Mouse (Mus musculus): ENCODE measurements at regions not wholly inside any gene's neighbourhood (a gene's known extent, or its start where the extent isn't known, plus 50 kb on each side); places are given as distances from the start of the nearest gene placed in this dataset.
"Not testable (repeated sequence)": the region's sequence is repeated elsewhere in the genome, so short reads cannot be mapped to it uniquely, and the experiment has no call there.

DNA sequence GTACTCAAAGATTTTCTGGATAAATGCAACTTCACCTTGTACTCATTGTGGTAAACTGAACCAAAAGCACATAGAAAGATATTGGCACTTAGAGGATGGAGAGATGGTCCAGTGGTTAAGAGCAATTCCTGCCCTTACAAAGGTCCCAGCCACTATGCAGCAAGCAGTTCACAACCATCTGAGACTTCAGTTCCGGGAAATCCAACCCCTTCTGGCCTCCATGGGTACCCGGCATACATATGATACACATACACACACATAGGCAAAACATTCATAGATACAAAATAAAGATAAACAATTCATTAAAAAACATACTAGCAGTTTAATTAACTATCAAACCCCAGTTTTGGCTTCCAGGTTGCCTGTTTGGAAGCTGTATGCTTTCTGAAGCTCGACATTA lies 189.5 kb upstream of the Tmem45b start:
- no peak for DNase-seq (ENCODE audit: low spot score in 2 of 2)

DNA sequence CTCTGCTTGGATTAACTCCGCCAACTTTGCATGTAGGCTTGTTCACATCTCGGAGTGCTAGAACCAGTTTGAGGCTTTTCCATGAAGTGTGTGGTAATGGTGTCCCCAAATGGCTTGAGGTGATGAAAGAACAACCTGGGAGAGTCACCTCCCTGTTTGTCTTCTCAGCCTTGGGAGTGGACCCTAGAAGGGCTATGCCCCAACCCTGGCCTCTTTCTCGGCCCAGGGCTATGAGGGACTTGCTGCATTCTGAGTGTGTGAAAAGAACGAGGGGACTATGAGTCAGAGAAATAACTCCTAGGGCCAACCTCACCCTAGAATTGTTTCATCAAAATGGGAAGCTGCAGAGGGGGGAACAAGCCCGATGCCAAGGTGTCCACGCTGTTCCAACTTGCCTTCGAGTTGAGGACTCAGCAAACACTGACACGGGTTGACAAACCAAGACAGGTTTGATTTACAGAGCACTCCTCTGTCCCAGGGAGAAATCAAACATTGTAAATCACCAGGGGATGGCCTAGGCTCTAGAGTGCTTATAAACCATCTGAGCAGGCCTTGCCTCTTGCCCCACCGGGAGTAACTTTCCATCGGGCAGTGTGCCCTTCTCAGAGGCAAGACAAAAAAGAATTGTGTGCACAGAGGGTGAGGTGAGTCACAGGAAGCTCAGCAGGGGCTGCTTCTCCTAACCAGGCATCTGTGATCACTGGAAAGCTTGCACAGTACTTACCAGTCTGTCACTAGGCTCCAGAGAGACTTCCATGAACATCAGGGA lies 186.3 kb upstream of the Tmem45b start:
- DNase-seq (ENCODE audit: low spot score in 2 of 2) = no peak

DNA sequence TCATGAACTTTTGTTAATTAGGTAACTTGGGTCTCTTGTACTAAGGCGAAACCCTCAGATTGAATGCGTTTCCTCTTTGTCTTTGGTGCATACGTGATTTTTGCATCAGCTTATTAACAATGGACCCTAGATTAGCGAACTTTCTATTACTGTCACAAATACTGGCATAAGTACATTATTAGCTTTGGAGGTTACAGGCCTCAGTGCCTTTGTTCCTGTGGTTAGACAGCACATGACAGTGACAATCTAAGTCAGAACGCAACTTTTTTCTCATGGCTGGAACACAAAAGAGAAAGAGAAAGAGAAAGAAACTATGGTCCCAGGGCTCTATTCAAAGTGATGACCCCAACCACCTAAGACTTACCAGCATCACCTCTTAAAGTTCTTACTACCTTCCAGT lies 184.8 kb upstream of the Tmem45b start:
- no peak for DNase-seq (ENCODE audit: low spot score in 2 of 2)

DNA sequence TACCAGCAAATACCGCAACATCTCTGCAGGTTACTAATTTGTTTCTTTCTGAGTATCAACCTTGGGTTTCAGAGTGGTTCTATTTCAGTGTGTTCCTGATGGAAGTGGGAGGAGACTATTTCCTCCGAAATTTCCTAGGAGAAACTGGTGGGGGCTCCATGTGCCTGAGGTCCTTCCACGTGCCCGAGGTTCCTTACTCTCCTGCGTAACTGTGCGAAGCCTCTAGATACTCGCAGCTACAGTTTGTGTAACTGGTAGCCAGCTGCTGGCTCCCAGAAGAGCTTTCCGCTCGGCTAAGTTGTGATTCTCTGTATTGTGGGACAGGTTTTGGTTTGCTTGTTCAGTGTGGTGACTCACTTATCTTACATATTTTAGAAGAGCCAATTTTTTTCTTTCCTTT lies 184.3 kb upstream of the Tmem45b start:
- no peak for DNase-seq (ENCODE audit: low spot score in 2 of 2)

- DNase-seq (ENCODE audit: low spot score in 2 of 2) = no peak
These were observed 180.9 kb upstream of the Tmem45b start for GRCm38 (mm10) chr9:31645114-31645513.

GRCm38 (mm10) chr9:31644106-31644505 lies 179.8 kb upstream of the Tmem45b start:
- DNase-seq (ENCODE audit: low spot score in 2 of 2) = no peak

DNA sequence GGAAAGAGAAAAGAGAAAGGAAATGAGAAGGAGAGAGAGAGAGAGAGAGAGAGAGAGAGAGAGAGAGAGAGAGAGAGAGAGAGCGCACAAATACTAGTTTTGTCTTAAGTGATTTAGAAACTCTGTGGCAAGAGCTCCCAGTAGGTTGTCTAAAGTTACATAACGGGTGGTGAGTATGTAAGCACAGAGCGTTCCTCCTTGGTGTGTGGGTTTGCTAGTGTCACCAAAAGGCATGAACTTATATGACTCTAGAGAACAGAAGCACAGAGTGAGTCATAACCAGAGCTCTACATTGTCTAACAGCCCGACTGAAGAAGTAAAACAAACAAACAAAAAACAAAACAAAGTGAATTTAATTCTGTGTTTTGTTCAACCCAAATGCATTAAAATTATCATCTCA lies 177.9 kb upstream of the Tmem45b start:
- no peak for DNase-seq (ENCODE audit: low spot score in 2 of 2)

- no peak for DNase-seq (ENCODE audit: low spot score in 2 of 2)
These were observed 164.0 kb upstream of the Tmem45b start for GRCm38 (mm10) chr9:31628291-31628690.

DNA sequence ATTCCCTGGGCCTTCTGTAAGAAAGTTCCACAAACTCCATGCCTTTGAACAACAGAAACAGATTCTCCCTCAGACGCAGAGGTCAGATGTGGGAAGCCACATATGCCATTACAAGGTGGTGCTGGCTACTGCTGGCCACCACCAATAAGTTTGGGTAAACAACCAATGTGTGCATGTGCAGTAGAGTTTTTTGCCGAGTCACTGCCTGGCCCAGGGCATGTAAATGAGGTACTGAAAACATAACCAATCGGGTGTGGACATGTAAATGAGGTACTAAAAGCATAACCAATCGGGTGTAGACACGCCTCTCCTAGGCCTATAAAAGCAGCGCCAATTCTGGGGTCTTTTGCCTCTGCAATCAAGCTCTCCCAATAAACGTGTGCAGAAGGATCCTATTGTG lies 157.3 kb upstream of the Tmem45b start:
- not testable (repeated sequence) for DNase-seq (ENCODE audit: low spot score in 2 of 2)

GRCm38 (mm10) chr9:31619344-31619743 lies 155.1 kb upstream of the Tmem45b start:
- DNase-seq (ENCODE audit: low spot score in 2 of 2) = no peak

- no peak for DNase-seq (ENCODE audit: low spot score in 2 of 2)
These were observed 150.1 kb upstream of the Tmem45b start for GRCm38 (mm10) chr9:31614250-31614945.

GRCm38 (mm10) chr9:31611036-31611695 lies 146.9 kb upstream of the Tmem45b start:
- DNase-seq (ENCODE audit: low spot score in 2 of 2) = no peak

DNA sequence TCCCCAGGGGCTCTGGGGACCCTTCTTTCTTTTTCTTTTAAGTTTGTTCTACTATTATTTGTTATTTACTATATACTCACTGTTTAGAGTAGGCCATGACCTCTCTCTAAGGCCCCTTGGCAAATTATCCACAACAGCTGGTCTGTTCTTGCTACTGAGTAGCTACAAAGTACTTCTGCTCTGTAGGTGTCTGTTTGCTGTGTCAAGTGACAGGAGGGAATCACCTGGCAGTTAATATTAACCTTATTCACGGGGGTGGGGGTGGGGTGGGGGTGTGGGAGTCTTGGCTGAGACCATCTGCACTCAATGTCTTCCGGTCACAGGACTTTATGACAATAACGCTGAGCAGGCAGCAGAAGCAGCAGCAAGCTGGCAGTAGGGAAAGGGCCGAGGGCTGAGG lies 146.4 kb upstream of the Tmem45b start:
- no peak for DNase-seq (ENCODE audit: low spot score in 2 of 2)

- DNase-seq (ENCODE audit: low spot score in 2 of 2) = no peak
These were observed 145.9 kb upstream of the Tmem45b start for GRCm38 (mm10) chr9:31610212-31610611.

DNA sequence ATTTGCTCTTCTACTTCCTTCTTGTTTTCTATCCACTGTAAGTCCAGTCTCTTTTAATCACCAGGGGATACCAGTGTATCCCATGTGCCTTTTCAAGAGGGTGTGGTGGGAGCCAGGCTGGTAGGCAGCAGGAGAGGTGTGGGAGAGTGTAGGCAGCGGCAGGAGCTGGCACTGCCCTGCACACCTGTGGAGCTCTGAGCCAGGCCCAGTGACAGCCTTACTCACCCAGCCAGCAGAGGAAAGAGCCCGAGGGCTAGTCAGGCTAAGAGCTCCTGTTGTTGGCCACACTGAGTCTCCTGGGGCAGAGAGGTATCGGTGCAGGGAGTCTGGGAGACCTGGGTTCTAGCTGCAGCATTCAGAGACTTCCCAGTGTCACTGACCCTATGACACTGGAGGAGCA lies 145.5 kb upstream of the Tmem45b start:
- no peak for DNase-seq (ENCODE audit: low spot score in 2 of 2)

GRCm38 (mm10) chr9:31608084-31608870 lies 144.0 kb upstream of the Tmem45b start:
- DNase-seq (ENCODE audit: low spot score in 2 of 2) = no peak

DNA sequence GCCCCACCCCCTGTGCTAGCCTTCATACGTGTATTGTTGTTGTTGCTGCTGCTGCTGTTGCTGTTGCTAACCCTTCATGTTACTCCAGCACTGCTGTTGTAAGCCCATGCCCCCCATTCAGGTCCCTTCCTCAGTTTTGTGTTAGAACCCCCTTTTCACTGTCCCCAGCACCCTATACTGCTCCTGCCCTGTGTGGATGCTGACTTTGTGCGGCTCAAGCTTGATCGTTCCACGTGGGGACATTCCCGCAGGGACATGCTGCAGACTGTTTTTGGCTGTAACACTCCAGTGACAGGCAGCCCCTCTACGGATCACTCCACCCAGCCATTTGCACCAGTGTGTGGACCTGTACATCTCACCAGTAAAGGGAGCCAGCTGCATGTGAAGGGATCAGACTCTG lies 142.7 kb upstream of the Tmem45b start:
- DNase-seq (ENCODE audit: low spot score in 2 of 2) = no peak

DNA sequence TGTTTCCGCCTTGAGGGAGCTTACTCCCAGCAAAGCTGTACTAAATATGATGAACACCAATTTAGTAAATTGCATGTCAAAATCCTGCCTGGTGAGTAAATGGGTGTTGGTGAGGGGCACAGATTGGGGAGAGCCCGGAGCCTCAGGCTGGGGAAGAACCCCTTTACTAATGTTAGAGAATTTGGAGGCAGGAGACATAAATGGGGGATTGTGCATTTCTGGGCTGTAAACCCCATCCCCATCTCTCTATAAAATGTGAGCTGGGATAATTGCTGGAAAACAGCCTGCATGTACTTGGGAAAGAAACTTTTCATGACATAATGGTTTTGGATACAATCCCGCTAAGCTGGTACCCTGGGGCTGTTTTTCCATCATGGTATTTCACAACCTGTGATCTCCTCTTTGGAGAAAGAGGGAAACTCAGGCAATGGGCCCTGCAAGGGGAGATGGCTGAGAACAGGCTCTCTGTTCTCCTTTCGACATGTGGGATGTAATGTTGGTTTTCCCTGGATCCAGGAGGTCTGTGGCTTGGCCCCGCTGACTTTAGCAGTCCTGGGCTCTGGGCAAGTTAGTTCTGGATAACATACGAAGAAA lies 140.3 kb upstream of the Tmem45b start:
- no peak for DNase-seq (ENCODE audit: low spot score in 2 of 2)

GRCm38 (mm10) chr9:31602707-31603106 lies 138.4 kb upstream of the Tmem45b start:
- DNase-seq (ENCODE audit: low spot score in 2 of 2) = no peak

DNA sequence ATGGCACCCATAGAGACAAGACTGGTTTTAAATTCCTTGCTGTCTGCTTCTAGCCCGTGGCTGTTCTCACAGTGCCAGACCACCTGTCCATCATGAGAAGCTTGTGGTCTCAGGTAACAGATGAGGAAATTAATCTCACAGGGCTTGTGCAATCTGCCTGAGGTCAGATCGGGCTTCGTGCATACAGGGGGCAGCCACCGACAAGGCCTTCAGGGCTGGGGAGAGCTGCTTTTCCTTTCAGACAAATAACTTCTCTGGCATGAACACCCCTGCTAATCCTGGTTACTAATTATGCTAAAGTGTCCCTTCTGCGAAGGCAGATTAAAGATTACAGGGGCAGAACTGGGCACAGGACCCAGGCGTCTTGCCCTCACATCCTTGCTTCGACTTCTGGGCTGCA lies 130.8 kb upstream of the Tmem45b start:
- DNase-seq (ENCODE audit: low spot score in 2 of 2) = no peak

- DNase-seq (ENCODE audit: low spot score in 2 of 2) = no peak
These were observed 123.4 kb upstream of the Tmem45b start for GRCm38 (mm10) chr9:31587671-31588070.

GRCm38 (mm10) chr9:31583983-31584382 lies 119.7 kb upstream of the Tmem45b start:
- DNase-seq (ENCODE audit: low spot score in 2 of 2) = no peak

All from frontal cortex, postnatal 14 days (tissue).